Mouse (Mus musculus): Measurements from ENCODE around the gene Sfxn2. TPM values are rescaled to one million over a fixed set of nuclear protein-coding genes. Genes with fewer than 3 reads are reported as not detected.

The Sfxn2 gene
- polyA plus RNA-seq, 1 experiment: 5.5 TPM

DNA sequence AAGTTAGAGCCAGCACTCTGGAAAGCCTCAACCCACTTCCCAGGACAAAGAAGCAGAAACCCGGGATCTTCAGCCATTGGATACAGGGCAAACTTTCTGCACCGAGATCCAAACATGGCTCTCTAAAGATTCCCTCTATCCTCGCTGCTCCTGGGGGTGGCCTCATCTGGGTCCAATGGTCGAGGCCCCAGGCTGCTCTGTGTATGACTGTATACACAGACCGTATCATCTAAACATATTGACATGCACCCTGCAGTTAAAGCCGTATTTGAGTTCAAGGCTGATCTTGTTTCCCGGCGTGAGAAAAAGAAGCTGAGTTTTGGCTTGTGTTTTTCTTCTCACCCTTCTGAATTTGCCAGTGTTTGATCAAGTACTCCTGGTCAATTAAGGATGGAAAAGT lies 30.4 kb upstream of the Sfxn2 start:
- Histone ChIP-seq H3K4me1 (ENCODE audit: control insufficient read depth, insufficient read depth, low read length) (no peaks in the 10 kb centered on the region), H3K27ac (ENCODE audit: insufficient read depth, low read length) (no peak overlapping the region), H3K4me3 (ENCODE audit: insufficient read depth, low read length) (no peak overlapping the region)
- TF ChIP-seq CTCF (IDR thresholded peaks at IDR 0.05; ENCODE audit: extremely low read depth, insufficient read depth, low read length) (no peak), POLR2A (IDR thresholded peaks at IDR 0.05; ENCODE audit: extremely low read depth, insufficient read depth, low read length) (no peak)

DNA sequence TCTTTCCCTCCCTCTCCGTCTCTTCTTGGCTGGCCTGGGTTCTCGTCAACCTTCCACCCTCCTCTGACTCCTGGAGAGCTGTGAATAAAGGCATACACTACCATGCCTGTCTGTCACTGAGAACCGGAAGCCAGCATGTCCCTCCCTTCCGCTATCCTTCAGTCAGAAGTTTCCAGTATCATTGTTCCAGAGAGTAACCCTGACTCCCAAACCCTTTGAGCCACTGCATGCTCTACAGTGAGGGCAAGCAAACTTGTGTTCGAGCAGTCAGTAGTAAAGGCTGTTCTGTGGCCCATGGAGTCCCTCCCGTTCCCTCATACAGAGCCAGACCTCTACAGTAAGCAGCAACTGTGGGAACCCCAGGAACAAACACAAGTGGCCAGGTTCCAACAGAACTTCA lies 25.6 kb upstream of the Sfxn2 start:
- Histone ChIP-seq H3K27ac (ENCODE audit: insufficient read depth, low read length) (no peak overlapping the region), H3K4me1 (ENCODE audit: control insufficient read depth, insufficient read depth, low read length) (no peaks in the 10 kb centered on the region), H3K4me3 (ENCODE audit: insufficient read depth, low read length) (no peak overlapping the region)
- TF ChIP-seq CTCF (IDR thresholded peaks at IDR 0.05; ENCODE audit: extremely low read depth, insufficient read depth, low read length): no peak
- no peak for TF ChIP-seq POLR2A (IDR thresholded peaks at IDR 0.05; ENCODE audit: extremely low read depth, insufficient read depth, low read length)

DNA sequence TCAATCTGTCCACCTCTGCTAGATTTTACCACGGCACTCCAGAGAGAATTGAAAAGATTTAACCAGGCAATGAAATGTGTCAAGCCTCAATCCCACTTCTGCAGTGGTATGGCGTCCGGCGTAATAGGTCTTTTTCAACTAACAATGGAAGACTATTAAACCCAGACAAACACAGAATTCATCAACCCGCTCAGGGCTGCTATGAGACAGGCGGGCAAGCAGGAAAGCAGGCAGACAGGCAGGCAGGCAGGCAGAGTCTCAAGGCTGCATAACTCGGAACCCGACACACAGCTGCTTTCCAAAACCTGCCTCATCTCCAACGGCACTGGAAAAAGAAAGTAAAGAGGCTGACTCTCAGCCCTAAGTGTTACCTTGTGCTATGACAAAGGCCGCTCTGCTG lies 25.1 kb upstream of the Sfxn2 start:
- no peak for TF ChIP-seq CTCF (IDR thresholded peaks at IDR 0.05; ENCODE audit: extremely low read depth, insufficient read depth, low read length)
- no peak for TF ChIP-seq POLR2A (IDR thresholded peaks at IDR 0.05; ENCODE audit: extremely low read depth, insufficient read depth, low read length)
- Histone ChIP-seq H3K4me3 (ENCODE audit: insufficient read depth, low read length) (no peak overlapping the region), H3K4me1 (ENCODE audit: control insufficient read depth, insufficient read depth, low read length) (no peaks in the 10 kb centered on the region), H3K27ac (ENCODE audit: insufficient read depth, low read length) (no peak overlapping the region)

DNA sequence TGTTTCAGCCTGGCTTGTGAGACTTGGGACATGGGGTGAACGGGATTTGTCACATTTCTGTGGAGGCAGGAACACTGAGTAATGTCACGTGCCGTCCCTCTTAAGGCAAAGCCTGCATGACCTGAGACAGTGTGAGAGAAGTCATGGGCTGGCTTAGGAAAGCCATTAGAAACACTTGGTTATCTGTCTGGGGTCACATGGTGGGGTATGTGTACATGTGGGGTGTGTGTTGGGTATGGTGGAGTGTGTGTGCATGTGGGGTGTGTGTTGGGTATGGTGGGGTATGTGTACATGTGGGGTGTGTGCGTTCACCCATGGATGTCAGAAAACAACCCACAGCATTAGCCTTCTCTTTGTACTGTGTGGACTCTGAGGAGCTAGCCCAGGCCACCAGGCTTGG lies 22.8 kb upstream of the Sfxn2 start:
- Histone ChIP-seq H3K4me3 (ENCODE audit: insufficient read depth, low read length) (no peak overlapping the region), H3K4me1 (ENCODE audit: control insufficient read depth, insufficient read depth, low read length) (no peaks in the 10 kb centered on the region), H3K27ac (ENCODE audit: insufficient read depth, low read length) (no peak overlapping the region)
- TF ChIP-seq POLR2A (IDR thresholded peaks at IDR 0.05; ENCODE audit: extremely low read depth, insufficient read depth, low read length) (no peak), CTCF (IDR thresholded peaks at IDR 0.05; ENCODE audit: extremely low read depth, insufficient read depth, low read length) (no peak)

DNA sequence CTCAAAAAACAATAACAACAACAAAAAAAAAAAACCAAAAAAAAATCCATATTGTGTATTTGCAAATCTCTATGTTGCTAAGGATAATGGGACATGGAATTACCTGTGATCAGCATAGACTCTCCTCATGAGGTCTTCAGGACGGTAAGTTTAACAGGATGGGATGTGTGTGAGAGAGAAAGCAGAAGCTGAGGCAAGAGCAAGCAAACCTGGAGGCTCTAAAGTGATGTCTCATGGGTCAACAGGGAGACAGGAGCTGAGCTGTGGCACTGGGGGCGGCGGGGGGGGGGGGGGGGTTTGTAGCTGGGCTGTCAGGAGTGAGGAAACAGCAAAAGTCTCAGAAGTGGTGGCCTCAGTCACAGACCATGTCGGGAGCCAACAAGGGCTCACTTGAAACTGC lies 20.7 kb upstream of the Sfxn2 start:
- Histone ChIP-seq H3K27ac (ENCODE audit: insufficient read depth, low read length) (no peak overlapping the region), H3K4me3 (ENCODE audit: insufficient read depth, low read length) (no peak overlapping the region), H3K4me1 (ENCODE audit: control insufficient read depth, insufficient read depth, low read length) (no peaks in the 10 kb centered on the region)
- TF ChIP-seq CTCF (IDR thresholded peaks at IDR 0.05; ENCODE audit: extremely low read depth, insufficient read depth, low read length): no peak
- no peak for TF ChIP-seq POLR2A (IDR thresholded peaks at IDR 0.05; ENCODE audit: extremely low read depth, insufficient read depth, low read length)

DNA sequence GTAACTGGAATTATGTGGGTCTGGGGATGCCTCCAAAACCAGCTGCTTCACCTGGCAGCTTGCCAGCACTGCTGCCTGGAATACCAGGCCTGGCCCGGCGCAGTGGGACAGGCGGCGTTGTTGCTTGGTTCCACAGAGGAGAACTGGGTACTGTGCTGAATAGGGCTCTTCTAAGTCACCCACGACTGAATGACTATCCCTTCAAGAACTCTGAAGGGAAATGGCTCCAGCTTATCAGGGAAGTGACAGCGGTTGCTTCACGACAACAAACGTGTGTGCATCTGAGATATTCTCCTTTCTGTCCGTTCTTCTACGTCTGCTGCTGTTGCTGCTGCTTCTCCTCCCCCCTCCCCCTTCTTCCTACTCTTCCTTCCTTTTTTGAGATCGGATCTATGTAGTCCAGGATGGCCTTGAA lies 19.6 kb upstream of the Sfxn2 start:
- TF ChIP-seq CTCF (IDR thresholded peaks at IDR 0.05; ENCODE audit: extremely low read depth, insufficient read depth, low read length): no peak
- no peak for TF ChIP-seq POLR2A (IDR thresholded peaks at IDR 0.05; ENCODE audit: extremely low read depth, insufficient read depth, low read length)
- Histone ChIP-seq H3K27ac (ENCODE audit: insufficient read depth, low read length) (no peak overlapping the region), H3K4me3 (ENCODE audit: insufficient read depth, low read length) (no peak overlapping the region), H3K4me1 (ENCODE audit: control insufficient read depth, insufficient read depth, low read length) (no peaks in the 10 kb centered on the region)

DNA sequence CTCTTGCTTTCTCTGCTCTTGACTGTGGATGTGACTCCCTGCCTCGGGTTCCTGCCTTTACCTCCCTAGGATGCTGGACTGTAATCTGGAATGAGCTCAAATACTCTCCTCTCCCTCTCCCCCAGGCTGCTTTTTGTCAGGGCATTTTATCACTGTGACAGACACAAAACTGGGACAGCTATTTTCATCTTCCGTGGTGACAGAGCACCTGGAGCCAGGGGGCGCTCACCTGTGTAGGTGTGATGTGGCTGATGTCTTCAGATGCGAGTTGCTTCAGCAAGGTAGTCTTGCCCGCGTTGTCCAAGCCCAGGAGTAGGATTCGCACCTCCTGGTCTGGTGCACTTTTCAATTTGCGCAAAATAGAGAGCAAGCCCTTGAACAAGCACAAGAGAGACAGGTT lies 15.2 kb upstream of the Sfxn2 start:
- Histone ChIP-seq H3K4me3 (ENCODE audit: insufficient read depth, low read length) (no peak overlapping the region), H3K4me1 (ENCODE audit: control insufficient read depth, insufficient read depth, low read length) (no peaks in the 10 kb centered on the region), H3K27ac (ENCODE audit: insufficient read depth, low read length) (no peak overlapping the region)
- TF ChIP-seq POLR2A (IDR thresholded peaks at IDR 0.05; ENCODE audit: extremely low read depth, insufficient read depth, low read length): no peak
- no peak for TF ChIP-seq CTCF (IDR thresholded peaks at IDR 0.05; ENCODE audit: extremely low read depth, insufficient read depth, low read length)

DNA sequence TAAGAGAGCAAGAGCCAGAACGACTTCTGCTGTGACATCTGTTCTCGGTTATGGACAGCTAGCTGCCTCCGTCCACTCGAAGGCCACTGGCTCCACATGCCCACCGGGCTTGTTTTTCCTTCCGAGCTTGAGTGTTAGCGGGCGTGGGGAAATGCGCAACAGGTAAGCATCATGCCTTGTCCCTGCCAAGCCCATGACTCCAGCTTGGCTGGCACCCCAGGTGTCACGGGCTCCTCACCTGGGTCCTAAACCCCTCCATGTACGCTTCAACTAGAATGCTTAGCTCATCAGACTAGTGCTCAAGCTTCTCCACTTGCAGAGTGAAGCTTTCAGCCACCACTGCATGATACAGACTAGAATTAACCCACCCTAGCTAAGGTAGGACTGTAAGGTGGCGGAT lies 14.5 kb upstream of the Sfxn2 start:
- H3K4me1 ChIP-seq (ENCODE audit: control insufficient read depth, insufficient read depth, low read length): no peaks in the 10 kb centered on the region
- no peak for TF ChIP-seq POLR2A (IDR thresholded peaks at IDR 0.05; ENCODE audit: extremely low read depth, insufficient read depth, low read length)
- no peak for TF ChIP-seq CTCF (IDR thresholded peaks at IDR 0.05; ENCODE audit: extremely low read depth, insufficient read depth, low read length)
- H3K27ac ChIP-seq (ENCODE audit: insufficient read depth, low read length): no peak overlapping the region
- H3K4me3 ChIP-seq (ENCODE audit: insufficient read depth, low read length): no peak overlapping the region

DNA sequence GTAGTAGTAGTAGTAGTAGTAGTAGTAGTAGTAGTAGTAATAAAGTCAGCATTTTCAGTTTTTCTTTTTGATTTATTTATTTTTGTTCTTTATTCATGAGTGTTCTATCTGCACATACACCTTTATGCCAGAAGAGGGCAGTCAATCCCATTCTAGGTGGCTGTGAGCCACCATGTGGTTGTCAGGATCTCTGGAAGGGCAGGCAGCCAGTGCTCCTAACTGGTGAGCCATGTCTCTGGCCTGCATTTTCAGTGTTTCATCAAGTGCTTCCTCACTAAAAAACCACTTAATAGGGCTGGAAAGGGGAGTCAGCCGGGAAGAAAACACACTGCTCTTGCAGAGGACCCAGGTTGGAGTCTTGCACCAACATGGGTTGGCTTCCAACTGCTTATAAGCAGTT lies 11.0 kb upstream of the Sfxn2 start:
- TF ChIP-seq POLR2A (IDR thresholded peaks at IDR 0.05; ENCODE audit: extremely low read depth, insufficient read depth, low read length) (no peak), CTCF (IDR thresholded peaks at IDR 0.05; ENCODE audit: extremely low read depth, insufficient read depth, low read length) (peak; percentile 59)
- H3K4me1 ChIP-seq (ENCODE audit: control insufficient read depth, insufficient read depth, low read length): no peaks in the 10 kb centered on the region
- no peak overlapping the region for H3K4me3 ChIP-seq (ENCODE audit: insufficient read depth, low read length)
- no peak overlapping the region for H3K27ac ChIP-seq (ENCODE audit: insufficient read depth, low read length)

DNA sequence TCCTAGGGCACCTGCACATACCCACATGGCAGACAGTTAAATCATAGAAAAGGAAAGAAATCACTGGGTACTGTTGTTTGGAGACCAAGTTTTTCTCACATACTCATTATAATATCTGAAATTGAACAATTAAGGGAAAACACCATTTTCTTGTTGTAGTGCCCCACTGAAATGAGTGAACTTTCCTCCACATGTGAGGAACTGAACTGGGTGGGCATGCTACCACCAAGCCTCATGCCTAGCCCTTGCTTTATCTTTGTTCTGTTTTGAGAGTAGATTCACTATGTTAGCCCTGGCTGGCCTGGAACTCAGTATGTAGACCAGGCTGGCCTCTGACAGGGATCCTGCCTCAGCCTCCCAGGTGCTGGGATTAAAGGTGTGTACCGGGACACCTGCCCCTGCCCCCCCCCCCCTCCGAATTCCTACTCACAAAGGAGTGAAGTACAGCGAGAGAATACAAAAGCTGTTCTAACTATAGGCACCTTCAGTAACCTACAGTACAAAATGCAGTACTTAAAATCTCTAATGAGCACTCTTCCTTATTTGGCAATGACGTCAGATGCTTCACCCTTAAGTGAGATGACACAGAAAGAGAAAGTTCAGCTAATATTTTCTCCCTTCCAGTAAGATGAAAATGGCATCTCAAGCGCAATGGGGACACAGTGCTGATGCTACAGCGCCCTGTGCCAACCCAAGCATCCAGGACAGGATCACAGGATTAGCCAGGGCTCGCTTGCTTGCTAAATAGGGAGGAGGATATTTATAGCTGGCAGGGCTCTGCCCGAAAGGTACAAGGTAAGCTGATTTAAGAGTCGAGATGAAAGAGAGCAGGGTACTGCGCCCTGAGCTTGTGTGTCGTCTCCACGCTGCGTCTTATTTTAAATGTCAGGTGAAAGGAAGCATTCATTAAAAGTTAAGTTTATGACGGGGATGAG lies 10.3 kb upstream of the Sfxn2 start:
- Histone ChIP-seq H3K27ac (ENCODE audit: insufficient read depth, low read length) (no peak overlapping the region), H3K4me3 (ENCODE audit: insufficient read depth, low read length) (no peak overlapping the region), H3K4me1 (ENCODE audit: control insufficient read depth, insufficient read depth, low read length) (no peaks in the 10 kb centered on the region)
- TF ChIP-seq POLR2A (IDR thresholded peaks at IDR 0.05; ENCODE audit: extremely low read depth, insufficient read depth, low read length) (no peak), CTCF (IDR thresholded peaks at IDR 0.05; ENCODE audit: extremely low read depth, insufficient read depth, low read length) (no peak)

All from cortical plate, adult 2 months (tissue).